ENCODE assay signal across 16 mouse cellular contexts in the genomic region with DNA sequence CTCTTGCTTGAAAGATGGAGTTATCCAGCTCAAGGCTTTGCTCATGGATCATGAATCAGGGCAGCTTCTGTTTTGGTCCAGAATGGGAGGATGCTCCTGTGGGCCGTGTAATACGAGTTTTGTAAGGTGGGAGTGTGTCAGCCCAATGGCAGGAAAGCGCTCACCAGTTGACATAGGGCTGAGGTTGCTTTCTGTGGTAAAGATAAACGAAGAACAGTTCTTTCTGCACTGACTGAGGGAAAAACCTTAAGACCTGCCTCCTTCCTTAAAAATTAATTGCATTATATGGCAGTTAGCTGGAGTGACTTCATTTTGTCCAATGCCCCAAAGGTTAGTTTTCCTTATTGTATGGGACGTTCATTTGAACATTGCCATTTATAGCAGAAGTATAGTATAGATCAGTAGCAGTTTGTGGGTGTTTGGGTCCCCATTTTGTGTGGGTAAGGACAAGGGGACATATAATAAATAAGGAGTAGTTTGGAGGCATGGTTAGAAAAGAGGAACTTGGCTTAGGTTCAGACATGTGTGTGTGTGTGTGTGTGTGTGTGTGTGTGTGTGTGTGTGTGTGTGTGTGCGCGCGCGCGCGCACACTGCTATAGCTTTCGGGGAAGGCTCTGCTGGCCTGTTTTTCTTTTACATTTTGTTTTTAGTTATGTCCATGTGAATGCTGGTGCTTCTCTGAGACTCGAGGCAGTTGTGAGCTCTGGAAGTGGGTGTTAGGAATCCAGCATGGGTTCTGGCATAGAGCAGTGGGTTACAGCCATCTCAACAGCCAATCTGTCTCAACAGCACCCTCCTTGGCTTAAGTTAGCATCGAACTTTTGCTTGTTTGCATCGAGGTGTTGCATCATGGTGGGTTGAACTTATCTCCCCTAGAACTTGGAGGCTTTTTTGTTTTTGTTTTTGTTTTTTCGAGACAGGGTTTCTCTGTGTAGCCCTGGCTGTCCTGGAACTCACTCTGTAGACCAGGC.
DNase-seq lines count a peak whose midpoint lies in the region; ATAC-seq lines count a peak whose summit lies in the region.
"Had no signal": no experiment of that assay in that cellular context is flagged by ENCODE, and none has a peak within 500 bp of the region (broad histone marks: within the 10 kb centered on the region; RNA-seq: fewer than 3 reads in every experiment).

No protein-coding gene starts in this region.

- H3K9ac ChIP-seq in hindbrain, embryonic 16.5 days (ENCODE audit: low read depth, low read length), result no peak overlapping the region

- H3K27me3 ChIP-seq in hindbrain, embryonic 10.5 days (ENCODE audit: insufficient read depth, poor library complexity, severe bottlenecking), result no peaks in the 10 kb centered on the region
- H3K27me3 ChIP-seq in hindbrain, embryonic 16.5 days (replicated peaks; ENCODE audit: control insufficient read depth, insufficient read depth, low read length), result no peaks in the 10 kb centered on the region
- no peaks in the 10 kb centered on the region for H3K27me3 ChIP-seq in splenic B cell, adult 2 months (ENCODE audit: control insufficient read depth, insufficient read depth, low read length, poor library complexity, severe bottlenecking)
- H3K27me3 ChIP-seq: liver, embryonic 13.5 days had no signal

- no peak for ATAC-seq in hindbrain, embryonic 16.5 days
- ATAC-seq in granulocyte monocyte progenitor cell, adult 5-6 weeks (replicated peaks; ENCODE audit: poor library complexity, severe bottlenecking), result peak; percentile 57
- ATAC-seq in megakaryocyte progenitor cell, adult 5-6 weeks (replicated peaks; ENCODE audit: poor library complexity), result peak; percentile 43
- ATAC-seq: CD4-positive, CD25-positive, alpha-beta regulatory T cell, adult 4 months; forebrain, embryonic 14.5 days had no signal

- H3K36me3 ChIP-seq in hindbrain, embryonic 10.5 days, result no peaks in the 10 kb centered on the region
- no peaks in the 10 kb centered on the region for H3K36me3 ChIP-seq in hindbrain, embryonic 16.5 days (ENCODE audit: control insufficient read depth, insufficient read depth, low read length)
- no peaks in the 10 kb centered on the region for H3K36me3 ChIP-seq in splenic B cell, adult 2 months (ENCODE audit: control insufficient read depth, insufficient read depth, low read length, poor library complexity, severe bottlenecking)

- no peak overlapping the region for H3K4me3 ChIP-seq in hindbrain, embryonic 10.5 days
- H3K4me3 ChIP-seq in hindbrain, embryonic 16.5 days (ENCODE audit: low read length), result no peak overlapping the region
- H3K4me3 ChIP-seq: heart, adult 2 months; liver, embryonic 13.5 days had no signal

- peaks cover 55% of the 10 kb centered on the region for H3K4me1 ChIP-seq in hindbrain, embryonic 10.5 days (replicated peaks)
- peaks cover 15% of the 10 kb centered on the region for H3K4me1 ChIP-seq in hindbrain, embryonic 16.5 days (ENCODE audit: control insufficient read depth, insufficient read depth, low read depth, low read length)

- DNase-seq in hindbrain, embryonic 10.5 days (ENCODE audit: low spot score), result no peak
- DNase-seq in splenic B cell, adult 2 months (ENCODE audit: low read depth, low spot score), result peak; percentile 66
- DNase-seq in thymus, postnatal 10 days (ENCODE audit: low spot score in 2 of 2), result no peak
- DNase-seq in right cerebral cortex, postnatal 36 days (ENCODE audit: low spot score in 2 of 2), result no peak
- DNase-seq in frontal cortex, postnatal 10 days (ENCODE audit: low spot score in 2 of 2), result no peak
- DNase-seq: adrenal gland, postnatal 25 days; cerebellum, postnatal 10 days; heart, adult 2 months; heart, postnatal 4 days; liver, embryonic 13.5 days; lung, postnatal 10 days had no signal

- no peaks in the 10 kb centered on the region for H3K9me3 ChIP-seq in hindbrain, embryonic 10.5 days
- no peaks in the 10 kb centered on the region for H3K9me3 ChIP-seq in hindbrain, embryonic 16.5 days (ENCODE audit: control insufficient read depth, low read length)
- H3K9me3 ChIP-seq: liver, embryonic 13.5 days had no signal

- 89% methylated on average over 16 of the region's 16 CpGs for WGBS in hindbrain, embryonic 10.5 days
- 89% methylated on average over 16 of the region's 16 CpGs for WGBS in hindbrain, embryonic 16.5 days

- H3K27ac ChIP-seq in hindbrain, embryonic 10.5 days, result peak overlapping the region; percentile 80
- no peak overlapping the region for H3K27ac ChIP-seq in hindbrain, embryonic 16.5 days (ENCODE audit: low read depth, low read length)
- H3K27ac ChIP-seq: heart, adult 2 months; liver, embryonic 13.5 days had no signal

- H3K4me2 ChIP-seq in hindbrain, embryonic 16.5 days (ENCODE audit: low read length), result no peak overlapping the region
- H3K4me2 ChIP-seq: liver, embryonic 13.5 days had no signal
